Mouse (Mus musculus) megakaryocyte, embryonic 14.5 days (primary cell): ENCODE measurements around the gene Keap1.
"Not testable (repeated sequence)": the region's sequence is repeated elsewhere in the genome, so short reads cannot be mapped to it uniquely, and the experiment has no call there.

Experiments used
- FLI1 ChIP-seq: IDR thresholded peaks from 2 replicates; pipeline ENCODE4 v1.6.1; 2012; ENCODE audit warnings: low read length, inconsistent platforms, mixed read lengths
- GATA1 ChIP-seq: IDR thresholded peaks from 3 replicates; pipeline ENCODE4 v1.6.1; 2012; ENCODE audit warnings: mixed read lengths, low read length, inconsistent platforms, borderline replicate concordance

- TF ChIP-seq GATA1, FLI1: not testable (repeated sequence)
Observed at GRCm38 (mm10) chr9:21269590-21269989, 30.4 kb upstream of the Keap1 start.
